Mouse (Mus musculus) cerebellum, adult 2 months (tissue): ENCODE data around the gene Amh.
"Not testable (repeated sequence)": the region's sequence is repeated elsewhere in the genome, so short reads cannot be mapped to it uniquely, and the experiment has no call there.

Source experiments
- CTCF ChIP-seq: fragments of 200-500 bp; IDR thresholded peaks from 2 replicates; pipeline ENCODE4 v1.5.1; 2011; ENCODE audit warnings: low read depth, mild to moderate bottlenecking, control low read depth, low read length, moderate library complexity, borderline replicate concordance; ENCODE audit not compliant: insufficient read depth
- POLR2A ChIP-seq: fragments of 200-500 bp; IDR thresholded peaks from 2 replicates; pipeline ENCODE4 v1.6.1; 2011; ENCODE audit warnings: low read length, control low read depth, borderline replicate concordance; ENCODE audit not compliant: insufficient read depth

DNA sequence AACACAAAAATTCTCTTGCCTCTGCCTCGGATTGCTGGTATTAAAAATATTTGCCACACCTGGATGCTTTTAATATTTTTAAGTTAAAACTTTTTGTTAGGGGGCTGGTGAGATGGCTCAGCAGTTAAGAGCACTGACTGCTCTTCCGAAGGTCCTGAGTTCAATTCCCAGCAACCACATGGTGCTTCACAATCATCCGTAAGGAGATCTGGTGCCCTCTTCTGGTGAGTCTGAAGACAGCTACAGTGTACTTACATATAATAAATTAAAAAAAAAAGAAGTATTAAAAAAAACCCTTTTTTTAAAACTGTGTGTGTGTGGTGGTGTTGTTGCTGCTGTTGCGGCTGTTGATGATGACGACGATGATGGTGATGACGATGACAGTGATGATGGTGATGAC is 12.9 kb downstream of the Amh start:
- TF ChIP-seq CTCF, POLR2A: not testable (repeated sequence)
